Mouse (Mus musculus): Measurements from ENCODE around the gene Nrp2. TPM values are rescaled to one million over a fixed set of nuclear protein-coding genes. Genes with fewer than 3 reads are reported as not detected.

Nrp2 gene
- total RNA-seq, 2 experiments from 2014 or later = 93.9 to 103 TPM

DNA sequence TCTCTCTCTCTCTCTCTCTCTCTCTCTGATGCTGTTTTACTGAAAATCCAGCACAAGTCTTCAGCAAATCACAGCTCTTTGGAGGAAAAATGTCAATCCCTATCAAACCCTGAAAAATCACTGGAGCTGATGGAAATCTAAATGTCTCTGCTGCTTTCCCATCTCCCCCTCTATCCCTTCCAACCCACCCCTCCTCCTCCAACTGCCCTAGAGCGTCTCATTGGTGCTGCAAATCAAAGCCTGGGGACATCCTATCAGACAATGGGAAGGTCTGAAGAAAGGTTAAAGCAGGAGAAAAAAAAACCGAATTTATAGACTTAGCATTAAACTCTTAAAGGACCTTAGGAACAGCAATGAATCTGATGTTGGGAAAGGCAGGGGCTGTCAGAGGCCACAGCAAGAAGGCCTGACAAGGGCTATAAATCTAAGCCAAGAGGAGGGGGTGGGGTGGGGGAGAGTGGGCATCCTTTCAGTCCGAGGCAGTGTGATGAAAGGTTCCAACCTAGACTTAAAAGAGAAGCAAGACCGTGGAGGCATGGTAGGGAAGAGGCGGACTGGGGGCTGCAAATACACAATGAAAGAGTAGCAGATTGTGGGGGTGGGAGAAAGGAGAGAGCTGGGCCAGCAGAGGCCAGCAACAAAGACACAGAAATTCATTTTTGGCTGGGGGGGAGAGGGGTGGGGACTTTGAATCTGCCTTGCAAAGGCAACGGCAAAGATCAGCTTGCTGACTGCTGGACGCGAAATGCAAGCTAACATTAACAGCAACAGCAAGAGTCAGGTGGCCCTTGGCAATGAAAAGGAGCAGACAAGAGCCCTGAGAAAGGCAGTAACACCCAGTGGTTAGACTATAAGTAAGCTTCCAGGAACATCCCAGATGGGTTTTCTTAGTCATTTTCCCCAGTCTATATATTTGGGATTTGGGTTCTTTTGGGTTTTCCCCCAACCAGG, 148.2 kb downstream of the Nrp2 start:
- DNase-seq (ENCODE audit: low spot score in 2 of 2) = no peak

DNA sequence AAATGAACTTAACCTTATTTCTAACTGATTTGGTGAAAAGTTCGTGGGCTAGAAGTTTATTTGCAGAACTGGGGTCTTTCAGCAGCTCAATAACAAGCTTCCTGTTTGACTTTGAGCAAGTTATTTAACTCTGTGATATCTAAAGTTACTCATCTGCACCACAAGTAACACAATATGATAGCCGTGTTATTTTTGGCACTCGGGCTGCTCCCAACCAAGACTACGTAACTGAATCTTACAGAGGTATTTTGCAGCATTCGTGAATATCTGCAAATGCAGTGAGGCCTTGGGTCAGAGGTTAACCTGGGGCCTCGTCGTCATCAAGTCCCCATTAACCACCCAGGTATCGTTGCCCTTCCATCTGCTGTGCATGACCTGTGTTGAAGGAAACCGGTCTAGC, 150.3 kb downstream of the Nrp2 start:
- no peak for DNase-seq (ENCODE audit: low spot score in 2 of 2)

DNA sequence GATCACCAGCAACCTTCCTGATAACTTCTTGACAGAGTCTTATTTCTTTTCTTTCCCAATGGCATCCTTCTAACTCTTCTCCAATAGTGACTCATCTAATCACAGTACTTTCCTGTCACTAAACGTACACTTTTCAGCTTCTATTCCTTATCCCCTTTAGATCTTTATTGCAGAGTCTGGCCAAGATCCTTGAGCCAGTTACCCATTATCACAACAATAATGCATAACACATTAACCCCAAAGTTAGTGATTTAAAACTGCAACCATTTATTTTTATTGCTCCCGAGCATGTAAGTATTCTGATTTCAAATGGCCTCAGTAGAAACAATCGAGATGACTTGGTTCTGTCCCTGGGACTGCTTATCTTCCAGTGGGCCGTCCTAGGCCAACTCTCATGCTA, 150.9 kb downstream of the Nrp2 start:
- DNase-seq (ENCODE audit: low spot score in 2 of 2) = no peak

GRCm38 (mm10) chr1:62859098-62859497, 156.0 kb downstream of the Nrp2 start:
- no peak for DNase-seq (ENCODE audit: low spot score in 2 of 2)

- no peak for DNase-seq (ENCODE audit: low spot score in 2 of 2)
Measured at GRCm38 (mm10) chr1:62859556-62860300, 156.6 kb downstream of the Nrp2 start.

DNA sequence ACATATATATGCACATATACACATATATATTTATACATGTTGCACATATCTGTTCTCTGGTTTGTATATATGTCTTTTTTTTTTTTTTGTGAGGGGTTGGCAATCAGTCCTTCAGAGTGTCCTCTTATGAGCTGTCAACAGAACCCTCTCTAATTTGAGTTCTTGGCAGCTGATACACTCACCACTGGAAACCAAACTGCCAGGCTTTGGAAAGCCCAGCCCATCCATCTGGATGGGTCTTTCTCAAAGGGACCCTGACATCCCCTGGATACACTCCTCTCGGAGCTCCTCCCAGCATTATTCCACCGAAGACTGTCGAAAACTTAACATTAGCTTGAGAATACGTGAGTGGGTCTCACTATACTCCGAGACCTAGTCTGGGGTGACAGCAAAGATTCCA, 157.2 kb downstream of the Nrp2 start:
- no peak for DNase-seq (ENCODE audit: low spot score in 2 of 2)

GRCm38 (mm10) chr1:62860788-62861187, 157.7 kb downstream of the Nrp2 start:
- peak; percentile 58 to 61 for DNase-seq (ENCODE audit: low spot score in 2 of 2)
